Mouse (Mus musculus) forebrain, postnatal 0 days (tissue): ENCODE measurements at regions not wholly inside any gene's neighbourhood (a gene's known extent, or its start where the extent isn't known, plus 50 kb on each side); places are given as distances from the start of the nearest gene placed in this dataset.

Experiments used
- ATAC-seq: fragments of 200-750 bp; cut with Nextera tagmentation; 2 replicates; pipeline ENCODE4 v1.8.0; 2017; ENCODE audit warnings: mild to moderate bottlenecking, moderate library complexity
- DNase-seq: peaks from one replicate; pipeline ENCODE4 v3.0.0-alpha.2; 2015
- H3K27ac ChIP-seq: fragments of 300-500 bp; sonication (generic); 2 replicates; pipeline ENCODE4 v1.5.1; 2014; ENCODE audit warnings: low read depth, mild to moderate bottlenecking, antibody characterized with exemption, low read length, moderate library complexity, mixed read lengths
- H3K27me3 ChIP-seq: fragments of 300-500 bp; sonication (generic); 2 replicates; pipeline ENCODE4 v1.6.1; 2014; ENCODE audit warnings: mild to moderate bottlenecking, low read length, mixed read lengths; ENCODE audit not compliant: insufficient read depth
- H3K36me3 ChIP-seq: fragments of 300-500 bp; sonication (generic); 2 replicates; pipeline ENCODE4 v1.6.1; 2014; ENCODE audit warnings: mild to moderate bottlenecking, moderate library complexity; ENCODE audit not compliant: insufficient read depth
- H3K4me1 ChIP-seq: fragments of 300-500 bp; sonication (generic); 2 replicates; pipeline ENCODE4 v1.6.1; 2014; ENCODE audit warnings: antibody characterized with exemption; ENCODE audit not compliant: insufficient read depth
- H3K4me2 ChIP-seq: fragments of 300-500 bp; sonication (generic); 2 replicates; pipeline ENCODE4 v1.6.1; 2014; ENCODE audit warnings: low read depth, mild to moderate bottlenecking, moderate library complexity
- H3K4me3 ChIP-seq: fragments of 300-500 bp; sonication (generic); 2 replicates; pipeline ENCODE4 v1.5.1; 2014; ENCODE audit warnings: low read depth, low read length, mixed read lengths
- H3K9ac ChIP-seq: fragments of 300-500 bp; sonication (generic); 2 replicates; pipeline ENCODE4 v1.6.1; 2014; ENCODE audit warnings: mild to moderate bottlenecking
- H3K9me3 ChIP-seq: fragments of 300-500 bp; sonication (generic); 2 replicates; pipeline ENCODE4 v1.6.1; 2016; ENCODE audit warnings: low read length
- CTCF ChIP-seq: sonication (generic); IDR thresholded peaks from 2 replicates; pipeline ENCODE4 v1.5.1; 2016; ENCODE audit warnings: antibody characterized with exemption, control low read depth, low read depth
- WGBS: fragments of 180-500 bp; shearing (Covaris S2); extraction: QIAGEN DNeasy Blood & Tissue Kit; methylation state at CpG from one replicate; pipeline ENCODE4 v1.1.7; 2014; 5-methylcytosine and 5-hydroxymethylcytosine counted together

DNA sequence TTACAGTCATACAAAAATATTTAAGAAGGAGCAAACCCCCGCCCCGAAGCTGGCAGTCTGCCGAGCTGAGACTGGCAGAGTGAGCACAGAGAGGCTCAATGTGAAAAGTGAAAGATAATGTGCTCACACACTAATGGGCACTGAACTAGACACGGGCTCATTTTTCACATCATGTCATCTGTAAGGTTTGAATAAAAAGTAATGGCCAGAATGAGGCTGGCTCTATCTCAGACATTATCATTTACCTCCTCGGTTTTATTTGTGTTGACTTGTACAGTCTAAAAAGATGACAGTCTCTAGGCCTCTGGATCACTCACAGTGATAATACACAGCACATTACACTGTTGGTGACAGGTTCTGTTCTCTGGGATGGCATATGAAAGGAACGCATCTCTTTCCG, 791.7 kb downstream of the Kcnj3 start:
- DNase-seq, result no peak
- no peaks in the 10 kb centered on the region for H3K9me3 ChIP-seq
- no peak overlapping the region for H3K4me2 ChIP-seq
- no peaks in the 10 kb centered on the region for H3K4me1 ChIP-seq
- no peak overlapping the region for H3K4me3 ChIP-seq
- ATAC-seq, result no peak
- TF ChIP-seq CTCF, result no peak
- no peak overlapping the region for H3K27ac ChIP-seq
- H3K36me3 ChIP-seq, result no peaks in the 10 kb centered on the region
- H3K9ac ChIP-seq, result no peak overlapping the region
- 48% methylated on average over 7 of the region's 7 CpGs for WGBS
- no peaks in the 10 kb centered on the region for H3K27me3 ChIP-seq

- Histone ChIP-seq H3K27me3 (no peaks in the 10 kb centered on the region), H3K9me3 (no peaks in the 10 kb centered on the region), H3K4me3 (no peak overlapping the region), H3K4me1 (no peaks in the 10 kb centered on the region), H3K4me2 (no peak overlapping the region), H3K9ac (no peak overlapping the region), H3K27ac (no peak overlapping the region), H3K36me3 (no peaks in the 10 kb centered on the region)
- TF ChIP-seq CTCF, result no peak
- DNase-seq, result peak; percentile 71
- 54% methylated on average over 1 of the region's 1 CpGs for WGBS
- peak; percentile 70 for ATAC-seq
Observed at GRCm38 (mm10) chr2:56233042-56233441, 797.3 kb downstream of the Kcnj3 start.

GRCm38 (mm10) chr2:56257044-56257954, 821.5 kb downstream of the Kcnj3 start:
- TF ChIP-seq CTCF, result no peak
- no peak overlapping the region for H3K4me3 ChIP-seq

DNA sequence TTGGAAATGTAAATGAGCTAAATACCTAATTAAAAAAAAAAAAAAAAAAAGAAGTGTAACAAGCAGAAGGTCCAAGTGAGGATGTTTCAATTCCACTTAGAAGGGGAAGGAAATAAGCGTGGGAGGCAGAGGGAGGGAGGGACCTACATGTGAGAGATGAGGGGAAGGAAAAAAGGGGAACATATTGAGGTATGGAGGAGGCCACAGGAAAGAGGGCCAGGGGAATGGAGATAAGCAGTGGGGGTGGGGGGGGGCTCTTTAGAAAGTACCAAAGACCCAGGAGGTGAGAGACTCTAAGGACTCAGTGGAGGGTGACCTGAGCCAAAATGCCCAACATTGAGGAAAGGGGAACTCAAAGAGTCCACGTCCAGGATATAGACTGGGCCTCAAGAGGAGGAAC, 818.9 kb downstream of the Nr4a2 start:
- 88% methylated on average over 2 of the region's 2 CpGs for WGBS
- no peak overlapping the region for H3K27ac ChIP-seq
- no peak overlapping the region for H3K4me2 ChIP-seq
- no peaks in the 10 kb centered on the region for H3K36me3 ChIP-seq
- no peak for TF ChIP-seq CTCF
- no peak for ATAC-seq
- no peak for DNase-seq
- H3K27me3 ChIP-seq, result no peaks in the 10 kb centered on the region
- no peak overlapping the region for H3K9ac ChIP-seq
- H3K9me3 ChIP-seq, result no peaks in the 10 kb centered on the region
- no peaks in the 10 kb centered on the region for H3K4me1 ChIP-seq
- H3K4me3 ChIP-seq, result no peak overlapping the region

More at GRCm38 (mm10) chr2:56257044-56257954, 821.5 kb downstream of the Kcnj3 start:
- H3K9me3 ChIP-seq, result no peaks in the 10 kb centered on the region
- peak overlapping the region; percentile 27; the same call in 1 of the 2 replicates for H3K4me2 ChIP-seq
- H3K9ac ChIP-seq, result no peak overlapping the region
- ATAC-seq, result peak; percentile 85
- no peaks in the 10 kb centered on the region for H3K4me1 ChIP-seq
- H3K27me3 ChIP-seq, result no peaks in the 10 kb centered on the region
- no peaks in the 10 kb centered on the region for H3K36me3 ChIP-seq
- 17% methylated on average over 10 of the region's 10 CpGs for WGBS
- no peak overlapping the region; the same call in 1 of the 2 replicates for H3K27ac ChIP-seq
- peak; percentile 61 for DNase-seq

GRCm38 (mm10) chr2:56321692-56322091, 802.1 kb downstream of the Nr4a2 start:
- no peak overlapping the region for H3K9ac ChIP-seq
- H3K4me2 ChIP-seq, result peak overlapping the region; percentile 21; the same call in 1 of the 2 replicates
- DNase-seq (peak; percentile 7), ATAC-seq (no peak)
- no peak overlapping the region for H3K27ac ChIP-seq
- no peaks in the 10 kb centered on the region for H3K27me3 ChIP-seq
- no peaks in the 10 kb centered on the region for H3K36me3 ChIP-seq
- WGBS, result 25% methylated on average over 7 of the region's 7 CpGs
- no peaks in the 10 kb centered on the region for H3K4me1 ChIP-seq
- no peak overlapping the region for H3K4me3 ChIP-seq
- H3K9me3 ChIP-seq, result no peaks in the 10 kb centered on the region
- no peak for TF ChIP-seq CTCF

- H3K27me3 ChIP-seq, result no peaks in the 10 kb centered on the region
- no peaks in the 10 kb centered on the region for H3K4me1 ChIP-seq
- 63% methylated on average over 5 of the region's 5 CpGs for WGBS
- H3K4me2 ChIP-seq, result no peak overlapping the region
- no peak for TF ChIP-seq CTCF
- no peaks in the 10 kb centered on the region for H3K36me3 ChIP-seq
- H3K9ac ChIP-seq, result no peak overlapping the region
- H3K4me3 ChIP-seq, result no peak overlapping the region
- ATAC-seq (no peak), DNase-seq (no peak)
- no peaks in the 10 kb centered on the region for H3K9me3 ChIP-seq
- H3K27ac ChIP-seq, result no peak overlapping the region
Observed at GRCm38 (mm10) chr2:56322508-56322907, 801.3 kb downstream of the Nr4a2 start.

DNA sequence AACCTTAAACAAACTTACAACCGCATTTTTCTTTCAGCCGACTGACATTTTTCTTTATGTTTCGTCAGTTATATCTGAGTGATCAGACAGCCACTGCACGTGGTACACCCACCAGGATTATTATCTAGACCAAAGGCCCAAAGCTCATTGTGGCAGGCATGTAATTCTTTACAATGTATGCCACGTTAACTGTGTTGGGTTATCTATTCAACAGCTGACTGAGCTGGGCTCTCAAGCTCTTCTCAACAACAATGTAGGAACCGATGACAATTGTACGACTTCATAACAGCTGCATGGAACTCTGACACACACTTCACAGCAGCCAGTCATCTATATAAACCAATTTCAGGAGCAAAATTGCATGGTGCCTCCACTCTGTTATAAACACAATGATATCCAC, 787.8 kb downstream of the Nr4a2 start:
- Histone ChIP-seq H3K4me1 (no peaks in the 10 kb centered on the region), H3K9ac (no peak overlapping the region), H3K36me3 (no peaks in the 10 kb centered on the region), H3K9me3 (no peaks in the 10 kb centered on the region), H3K4me2 (no peak overlapping the region), H3K27me3 (no peaks in the 10 kb centered on the region), H3K4me3 (no peak overlapping the region), H3K27ac (no peak overlapping the region)
- DNase-seq (no peak), ATAC-seq (no peak)
- no peak for TF ChIP-seq CTCF
- WGBS, result 52% methylated on average over 7 of the region's 7 CpGs
